Comparison of ENCODE assay signal across 10 mouse cellular contexts in the genomic region with DNA sequence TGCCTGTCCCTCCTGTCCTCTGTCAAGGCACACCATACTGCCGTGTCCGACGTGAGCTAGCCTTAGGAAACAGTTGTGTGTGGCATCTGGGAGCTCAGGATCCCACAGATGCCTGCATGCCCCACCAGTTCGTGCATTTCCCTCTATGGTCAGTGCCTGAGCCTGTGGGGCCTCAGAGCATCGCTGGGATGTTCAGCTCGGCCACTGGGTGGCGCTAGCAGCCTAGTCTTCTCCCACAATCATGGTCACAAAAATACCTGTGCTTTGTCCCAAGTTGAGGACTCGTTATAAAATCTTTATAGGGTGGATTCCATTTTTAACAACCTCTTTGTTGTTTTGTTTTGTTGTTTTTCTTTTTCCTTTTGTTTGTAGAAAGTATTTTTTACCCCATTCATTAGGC. TPM values are rescaled to one million over a fixed set of nuclear protein-coding genes. Genes with fewer than 3 reads are reported as not detected.
DNase-seq lines count a peak whose midpoint lies in the region; ATAC-seq and TF ChIP-seq lines count a peak whose summit lies in the region.
"Had no signal": no experiment of that assay in that cellular context is flagged by ENCODE, and none has a peak within 500 bp of the region (broad histone marks: within the 10 kb centered on the region; RNA-seq: fewer than 3 reads in every experiment).

No protein-coding gene starts in this region.

- no peaks in the 10 kb centered on the region for H3K9me3 ChIP-seq in embryonic facial prominence, embryonic 11.5 days (replicated peaks; ENCODE audit: control insufficient read depth, low read length)
- H3K9me3 ChIP-seq in liver, embryonic 14.5 days (ENCODE audit: control insufficient read depth, low read length) = no peaks in the 10 kb centered on the region
- H3K9me3 ChIP-seq: hindbrain, embryonic 15.5 days; neural tube, embryonic 12.5 days had no signal

- no peak overlapping the region for H3K4me3 ChIP-seq in embryonic facial prominence, embryonic 11.5 days (ENCODE audit: low read depth, low read length)
- H3K4me3 ChIP-seq in liver, embryonic 14.5 days (ENCODE audit: insufficient read depth in 1 of 2, low read depth in 2 of 2, low read length in 2 of 2) = no peak overlapping the region
- H3K4me3 ChIP-seq: hindbrain, embryonic 15.5 days; neural tube, embryonic 12.5 days had no signal

- no peaks in the 10 kb centered on the region for H3K4me1 ChIP-seq in embryonic facial prominence, embryonic 11.5 days (ENCODE audit: control insufficient read depth, insufficient read depth, low read length)
- peaks cover 0 to 11% of the 10 kb centered on the region in 2 experiments; a peak in 2 of 4 replicates for H3K4me1 ChIP-seq in liver, embryonic 14.5 days (replicated peaks; ENCODE audit: control insufficient read depth in 2 of 2, insufficient read depth in 2 of 2, low read length in 1 of 2)
- H3K4me1 ChIP-seq: hindbrain, embryonic 15.5 days; neural tube, embryonic 12.5 days had no signal

- peak; percentile 93 for TF ChIP-seq CTCF in liver, embryonic 14.5 days (IDR thresholded peaks at IDR 0.05; ENCODE audit: low read depth)

- intact Hi-C loops in left cerebral cortex, postnatal 14 days (cut with DNase I) = no loop called here

- no peak overlapping the region for H3K9ac ChIP-seq in embryonic facial prominence, embryonic 11.5 days (replicated peaks; ENCODE audit: low read length)
- H3K9ac ChIP-seq in liver, embryonic 14.5 days (replicated peaks) = no peak overlapping the region
- H3K9ac ChIP-seq: hindbrain, embryonic 15.5 days; neural tube, embryonic 12.5 days had no signal

- TF ChIP-seq EP300 in liver, embryonic 14.5 days (IDR thresholded peaks at IDR 0.05; ENCODE audit: low read depth) = no peak

- H3K27me3 ChIP-seq in embryonic facial prominence, embryonic 11.5 days (ENCODE audit: control insufficient read depth, insufficient read depth, low read length) = no peaks in the 10 kb centered on the region
- H3K27me3 ChIP-seq in liver, embryonic 14.5 days (ENCODE audit: control insufficient read depth, insufficient read depth, low read length) = no peaks in the 10 kb centered on the region
- H3K27me3 ChIP-seq: hindbrain, embryonic 15.5 days; neural tube, embryonic 12.5 days had no signal

- no peak for ATAC-seq in embryonic facial prominence, embryonic 11.5 days (replicated peaks; ENCODE audit: insufficient number of reproducible peaks, low FRiP score, low TSS enrichment, low read depth)
- no peak; the same call in 1 of the 2 replicates for ATAC-seq in liver, embryonic 14.5 days (ENCODE audit: insufficient read depth)

- H3K27ac ChIP-seq in embryonic facial prominence, embryonic 11.5 days (replicated peaks; ENCODE audit: low read depth, low read length) = no peak overlapping the region
- no peak overlapping the region for H3K27ac ChIP-seq in liver, embryonic 14.5 days
- H3K27ac ChIP-seq: hindbrain, embryonic 15.5 days; neural tube, embryonic 12.5 days had no signal

- DNase-seq in cerebellum, adult 11 months = peak; percentile 50
- no peak for DNase-seq in cerebellum, adult 11-12 months
- peak; percentile 40 to 50 for DNase-seq in left cerebral cortex, postnatal 14 days (ENCODE audit: low spot score in 2 of 2)
- no peak for DNase-seq in left cerebral cortex, adult 11 months (ENCODE audit: low spot score)
- DNase-seq in adrenal gland, postnatal 10 days = peak; percentile 67
- DNase-seq in embryonic facial prominence, embryonic 11.5 days (ENCODE audit: low spot score) = peak; percentile 66
- DNase-seq in liver, embryonic 14.5 days (ENCODE audit: low read depth in 3 of 3, low spot score in 3 of 3) = peak in 1 of 3 experiments; percentile 29
- peak; percentile 23 to 46 for DNase-seq in spleen, postnatal 14 days (ENCODE audit: low spot score in 2 of 2)

- no peaks in the 10 kb centered on the region for H3K36me3 ChIP-seq in embryonic facial prominence, embryonic 11.5 days (replicated peaks; ENCODE audit: control insufficient read depth, insufficient read depth, low read depth, low read length)
- H3K36me3 ChIP-seq in liver, embryonic 14.5 days (replicated peaks; ENCODE audit: control insufficient read depth, insufficient read depth, low read depth) = no peaks in the 10 kb centered on the region

- no peak overlapping the region for H3K4me2 ChIP-seq in embryonic facial prominence, embryonic 11.5 days (ENCODE audit: low read depth, low read length)
- no peak overlapping the region for H3K4me2 ChIP-seq in liver, embryonic 14.5 days (ENCODE audit: low read depth)
- H3K4me2 ChIP-seq: hindbrain, embryonic 15.5 days; neural tube, embryonic 12.5 days had no signal

- WGBS in embryonic facial prominence, embryonic 11.5 days = 24% methylated on average over 8 of the region's 8 CpGs
- 25% methylated on average over 8 of the region's 8 CpGs for WGBS in liver, embryonic 14.5 days (ENCODE audit: insufficient replicate concordance)

RNA-seq across cellular contexts. Expression of a gene that starts 37.0 kb away (rescaled TPM):
- total RNA-seq in left cerebral cortex, postnatal 14 days (2021) = 100 to 1,000 TPM; 625 to 626 TPM
- under 1 TPM; 0.78 to 0.97 TPM for total RNA-seq in adrenal gland, postnatal 10 days (2021)
- polyA plus RNA-seq in embryonic facial prominence, embryonic 11.5 days (2014; fragmentation: Nextera tagmentation; extraction: Ambion mirVana) = 0.65 and 1.7 TPM in 2 replicates
- polyA plus RNA-seq in liver, embryonic 14.5 days (2012; rRNA removed) = 0.12 and 0.25 TPM in 2 replicates
- polyA plus RNA-seq in liver, embryonic 14.5 days (2014; fragmentation: Nextera tagmentation; extraction: Ambion mirVana) = not detected in 2 replicates

Comparison
In these comparisons a context has a peak if more than half of its experiments do, and no peak if none do; other contexts are left out.
1. DNase-seq: peak in cerebellum, adult 11 months (single experiment), left cerebral cortex, postnatal 14 days (2 of 2), adrenal gland, postnatal 10 days (single experiment), embryonic facial prominence, embryonic 11.5 days (single experiment) and spleen, postnatal 14 days (2 of 2); none in cerebellum, adult 11-12 months (single experiment) and left cerebral cortex, adult 11 months (single experiment).
2. RNA of a gene that starts 37.0 kb away (total RNA-seq): 625 to 626 TPM in left cerebral cortex, postnatal 14 days; 0.78 to 0.97 TPM in adrenal gland, postnatal 10 days; every median in the first group is over 100 times any median in the second.